Mouse (Mus musculus): ENCODE results near the gene Cts8.

Gene Cts8

DNA sequence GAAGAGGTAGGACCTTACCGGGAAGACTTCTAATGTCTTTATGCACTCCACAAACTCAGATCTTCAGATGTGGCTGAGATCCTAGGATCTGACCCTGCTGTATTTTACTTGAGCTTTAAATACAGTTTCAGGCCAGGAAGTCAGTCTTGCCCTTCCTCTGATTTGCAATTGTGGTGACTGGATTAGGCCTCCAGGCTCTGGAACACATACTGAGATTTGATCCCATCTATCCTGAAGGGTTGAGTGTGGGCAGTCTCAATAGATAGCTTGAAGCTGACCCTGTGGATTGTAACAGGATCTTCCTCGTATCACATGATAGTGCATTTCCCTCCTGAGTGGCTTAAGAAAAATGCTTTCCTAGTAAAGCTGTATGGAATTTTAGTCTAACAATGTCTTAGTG, at the start of gene Cts8:
Gene Cts8 (minus strand): TSS at position 101 of the 400 bp plus-strand sequence.
- in situ Hi-C loops (cut with MboI, MseI) = no loop called here

DNA sequence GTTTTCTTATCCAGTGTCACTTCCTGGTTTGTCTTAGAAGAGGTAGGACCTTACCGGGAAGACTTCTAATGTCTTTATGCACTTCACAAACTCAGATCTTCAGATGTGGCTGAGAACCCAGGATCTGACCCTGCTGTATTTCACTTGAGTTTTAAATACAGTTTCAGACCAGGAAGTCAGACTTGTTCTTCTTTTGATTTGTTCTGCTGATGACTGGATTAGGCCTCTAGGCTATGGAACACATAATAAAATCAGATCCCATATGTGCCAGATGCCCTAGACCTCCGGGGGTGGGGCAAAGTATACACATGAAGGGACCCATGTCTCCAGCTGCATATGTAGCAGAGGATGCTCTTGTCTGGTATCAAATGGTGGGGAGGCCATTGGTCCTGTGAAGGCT, 33.6 kb upstream of the Cts8 start, which contains the start of gene Gm49398:
Gene Gm49398 (minus strand): TSS at position 101 of the 400 bp plus-strand sequence.
- in situ Hi-C loops (cut with MboI, MseI) = no loop called here

DNA sequence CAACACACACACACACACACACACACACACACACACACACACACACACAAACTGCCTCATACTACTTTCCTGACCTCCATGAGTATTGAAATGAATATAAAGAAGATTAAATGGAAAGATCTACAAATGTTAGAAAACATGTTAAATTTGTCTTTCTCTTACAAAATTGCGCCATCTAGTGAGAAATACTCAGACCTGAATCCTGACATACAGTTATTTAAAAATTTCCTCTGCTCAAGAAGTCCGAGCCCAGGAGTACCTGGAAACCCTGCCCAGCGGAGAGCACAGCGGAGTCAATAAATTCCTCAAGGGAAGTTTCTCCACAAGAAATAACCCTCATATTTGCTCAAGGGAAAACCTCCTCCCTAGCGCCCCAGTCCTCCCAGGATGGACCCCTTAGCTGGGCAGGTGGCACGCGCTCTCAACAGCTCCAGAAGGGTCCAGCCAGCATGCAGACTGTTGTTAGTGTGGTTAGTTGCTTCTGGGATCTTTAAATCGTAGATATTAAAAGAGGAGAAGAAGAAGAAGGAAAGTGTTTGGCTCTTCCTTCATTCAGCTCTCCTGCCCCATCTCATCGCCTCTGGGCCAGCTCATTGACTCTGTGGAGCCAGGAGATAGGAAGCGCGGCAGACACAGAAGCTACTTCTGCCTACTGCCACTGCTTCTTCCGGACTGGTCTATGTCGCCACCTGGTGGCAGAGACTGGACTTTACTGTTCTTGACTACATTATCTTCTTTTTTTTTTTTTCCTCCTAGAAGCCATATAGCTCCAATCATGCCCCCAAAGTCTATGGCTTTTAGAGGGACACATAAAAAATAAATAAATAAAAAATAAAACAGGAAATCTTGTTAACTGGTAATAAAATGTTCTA, 13.8 kb downstream of the Cts8 start:
- in situ Hi-C loops (cut with MboI, MseI) = loop anchor here (5.0 kb wide), 2 partner anchors 244 to 484 kb away; no protein-coding TSS in a partner anchor

GRCm38 (mm10) chr13:61203310-61203709, 51.8 kb downstream of the Cts8 start, which contains the start of gene Cts6:
Gene Cts6, minus strand, starts transcription at chr13:61203410.
- in situ Hi-C loops (cut with MboI, MseI) = no loop called here

Measured in T-helper 2 cell (primary cell).